Mouse (Mus musculus) kidney, postnatal 14 days (tissue): Measurements from ENCODE around the gene Flywch1.
"Not testable (repeated sequence)": the region's sequence is repeated elsewhere in the genome, so short reads cannot be mapped to it uniquely, and the experiment has no call there.

Source experiments
- DNase-seq: peaks from one replicate; pipeline ENCODE4 v3.0.0; 2022; ENCODE audit warnings: mixed read lengths

Flywch1 gene

GRCm38 (mm10) chr17:23777141-23777540, 5.7 kb upstream of the Flywch1 start:
- DNase-seq, result no peak

GRCm38 (mm10) chr17:23776216-23776615, 4.8 kb upstream of the Flywch1 start:
- DNase-seq, result no peak

- peak; percentile 90 for DNase-seq
Measured at GRCm38 (mm10) chr17:23774090-23774489, 2.7 kb upstream of the Flywch1 start.

GRCm38 (mm10) chr17:23773676-23774075, 2.3 kb upstream of the Flywch1 start:
- no peak for DNase-seq

GRCm38 (mm10) chr17:23772219-23772556, 786 bp upstream of the Flywch1 start:
- not testable (repeated sequence) for DNase-seq

GRCm38 (mm10) chr17:23770896-23771283, 512 bp downstream of the Flywch1 start:
- DNase-seq, result no peak

- DNase-seq, result no peak
Measured at GRCm38 (mm10) chr17:23770493-23770892, 909 bp downstream of the Flywch1 start.

- DNase-seq, result no peak
Measured at GRCm38 (mm10) chr17:23762976-23763375, 8.4 kb downstream of the Flywch1 start.

- no peak for DNase-seq
Measured at GRCm38 (mm10) chr17:23761155-23761554, 10.2 kb downstream of the Flywch1 start.

- no peak for DNase-seq
Measured at GRCm38 (mm10) chr17:23760231-23760630, 11.2 kb downstream of the Flywch1 start.

- DNase-seq, result no peak
Measured at GRCm38 (mm10) chr17:23758801-23759200, 12.6 kb downstream of the Flywch1 start.

- DNase-seq, result no peak
Measured at GRCm38 (mm10) chr17:23757581-23757980, 13.8 kb downstream of the Flywch1 start.

GRCm38 (mm10) chr17:23755689-23756088, 15.7 kb downstream of the Flywch1 start:
- peak; percentile 59 for DNase-seq

- DNase-seq, result no peak
Measured at GRCm38 (mm10) chr17:23749400-23750191, 21.8 kb downstream of the Flywch1 start.

GRCm38 (mm10) chr17:23748631-23749391, 22.6 kb downstream of the Flywch1 start:
- peak; percentile 87 for DNase-seq

- no peak for DNase-seq
Measured at GRCm38 (mm10) chr17:23748026-23748425, 23.4 kb downstream of the Flywch1 start.

- no peak for DNase-seq
Measured at GRCm38 (mm10) chr17:23747471-23747870, 23.9 kb downstream of the Flywch1 start.

- no peak for DNase-seq
Measured at GRCm38 (mm10) chr17:23746767-23747166, 24.6 kb downstream of the Flywch1 start.

- no peak for DNase-seq
Measured at GRCm38 (mm10) chr17:23746311-23746710, 25.1 kb downstream of the Flywch1 start.

GRCm38 (mm10) chr17:23745301-23746251, 25.8 kb downstream of the Flywch1 start, which contains the start of gene Kremen2:
Gene Kremen2 (minus strand): TSS chr17:23745833.
- DNase-seq, result no peak

- no peak for DNase-seq
Measured at GRCm38 (mm10) chr17:23744651-23745050, 26.8 kb downstream of the Flywch1 start.

GRCm38 (mm10) chr17:23744076-23744475, 27.3 kb downstream of the Flywch1 start:
- DNase-seq, result no peak

GRCm38 (mm10) chr17:23742941-23743340, 28.5 kb downstream of the Flywch1 start:
- DNase-seq, result no peak
